Mouse (Mus musculus) bone marrow, adult 2 months (tissue): ENCODE measurements at regions not wholly inside any gene's neighbourhood (a gene's known extent, or its start where the extent isn't known, plus 50 kb on each side); places are given as distances from the start of the nearest gene placed in this dataset.

Source experiments
- H3K27ac ChIP-seq: fragments of 200-500 bp; 2 replicates; pipeline ENCODE4 v1.5.1; 2012; ENCODE audit warnings: low read depth, mild to moderate bottlenecking, control low read depth, inconsistent platforms, low read length; ENCODE audit not compliant: control insufficient read depth, poor library complexity, insufficient read depth
- H3K4me1 ChIP-seq: fragments of 200-500 bp; 2 replicates; pipeline ENCODE4 v1.6.1; 2011; ENCODE audit warnings: low read length; ENCODE audit not compliant: control insufficient read depth, insufficient read depth
- H3K4me3 ChIP-seq: fragments of 200-500 bp; replicated peaks from 2 replicates; pipeline ENCODE3; 2011; ENCODE audit warnings: mild to moderate bottlenecking, low read depth, low read length, control low read depth; ENCODE audit not compliant: control insufficient read depth
- CTCF ChIP-seq: fragments of 200-500 bp; IDR thresholded peaks from 2 replicates; pipeline ENCODE4 v1.5.1; 2011; ENCODE audit warnings: low read length, control low read depth; ENCODE audit not compliant: control insufficient read depth, insufficient read depth
- POLR2A ChIP-seq: fragments of 200-500 bp; IDR thresholded peaks from 2 replicates; pipeline ENCODE4 v1.6.1; 2011; ENCODE audit warnings: low read depth, mild to moderate bottlenecking, control low read depth, low read length, borderline replicate concordance; ENCODE audit not compliant: control insufficient read depth
- WGBS: fragments of 180-500 bp; shearing (Covaris S2); methylation state at CpG from one replicate; pipeline ENCODE4 v1.1.7; 2018; 5-methylcytosine and 5-hydroxymethylcytosine counted together

DNA sequence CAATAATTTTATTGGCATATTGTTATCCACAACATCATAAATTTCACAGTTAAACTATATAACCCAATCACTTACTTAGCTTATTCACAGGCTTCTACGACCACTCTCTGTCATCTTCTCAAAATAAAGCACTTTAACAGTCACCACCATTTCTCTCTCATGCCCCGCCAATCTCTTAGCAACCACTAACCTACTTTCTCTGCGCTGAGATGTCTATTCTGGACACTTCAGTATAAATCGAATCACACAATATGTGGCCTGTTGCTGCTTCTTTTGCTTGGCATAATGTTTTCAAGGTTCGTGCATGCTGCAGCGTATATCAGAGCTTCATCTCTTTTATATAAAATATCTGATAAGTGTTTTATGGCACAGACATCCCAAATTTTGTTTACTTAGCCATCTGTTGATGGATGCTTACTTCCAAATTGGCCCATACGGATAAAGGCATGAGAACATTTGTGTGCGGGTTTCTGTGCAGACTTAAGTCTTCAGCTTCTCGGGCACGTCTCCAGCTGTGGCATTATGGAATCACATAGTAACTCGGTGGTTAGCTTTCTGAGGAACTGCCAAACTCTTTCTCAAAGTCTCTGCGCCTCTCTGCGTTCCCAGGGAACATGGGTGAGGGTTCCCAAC is 137.7 kb downstream of the Irs2 start:
- no peak for TF ChIP-seq POLR2A
- TF ChIP-seq CTCF: no peak
- H3K27ac ChIP-seq: no peak overlapping the region
- H3K4me1 ChIP-seq: no peaks in the 10 kb centered on the region; the same call in 1 of the 2 replicates
- no peak overlapping the region for H3K4me3 ChIP-seq
- WGBS: 79% methylated on average over 13 of the region's 13 CpGs

DNA sequence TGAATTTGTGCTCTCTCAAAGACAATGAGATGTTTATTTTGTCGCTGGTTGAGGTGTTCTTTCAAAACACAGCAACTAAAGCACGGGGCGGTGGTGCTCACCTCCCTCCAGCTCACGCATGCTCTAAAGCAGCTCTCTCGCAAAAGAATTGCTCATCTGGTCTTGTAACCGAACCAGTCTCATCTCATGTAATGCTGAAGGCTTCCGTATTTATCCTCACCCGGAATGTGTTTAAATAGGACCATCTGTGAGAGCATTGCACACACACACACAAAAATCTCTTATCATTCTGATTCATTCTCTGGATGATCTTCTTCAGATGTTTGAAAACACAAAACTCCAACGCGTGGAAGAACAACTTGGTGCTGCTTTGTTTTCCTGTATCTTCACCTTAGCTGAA is 138.4 kb downstream of the Irs2 start:
- WGBS: 84% methylated on average over 10 of the region's 10 CpGs
- TF ChIP-seq CTCF: no peak
- Histone ChIP-seq H3K4me3 (no peak overlapping the region), H3K27ac (no peak overlapping the region), H3K4me1 (no peaks in the 10 kb centered on the region; the same call in 1 of the 2 replicates)

GRCm38 (mm10) chr8:10866696-10867395 is 141.4 kb downstream of the Irs2 start:
- peaks cover 2% of the 10 kb centered on the region for H3K4me1 ChIP-seq
- no peak overlapping the region for H3K4me3 ChIP-seq
- no peak overlapping the region for H3K27ac ChIP-seq
- no peak for TF ChIP-seq POLR2A
- TF ChIP-seq CTCF: no peak
- WGBS: 68% methylated on average over 7 of the region's 7 CpGs

DNA sequence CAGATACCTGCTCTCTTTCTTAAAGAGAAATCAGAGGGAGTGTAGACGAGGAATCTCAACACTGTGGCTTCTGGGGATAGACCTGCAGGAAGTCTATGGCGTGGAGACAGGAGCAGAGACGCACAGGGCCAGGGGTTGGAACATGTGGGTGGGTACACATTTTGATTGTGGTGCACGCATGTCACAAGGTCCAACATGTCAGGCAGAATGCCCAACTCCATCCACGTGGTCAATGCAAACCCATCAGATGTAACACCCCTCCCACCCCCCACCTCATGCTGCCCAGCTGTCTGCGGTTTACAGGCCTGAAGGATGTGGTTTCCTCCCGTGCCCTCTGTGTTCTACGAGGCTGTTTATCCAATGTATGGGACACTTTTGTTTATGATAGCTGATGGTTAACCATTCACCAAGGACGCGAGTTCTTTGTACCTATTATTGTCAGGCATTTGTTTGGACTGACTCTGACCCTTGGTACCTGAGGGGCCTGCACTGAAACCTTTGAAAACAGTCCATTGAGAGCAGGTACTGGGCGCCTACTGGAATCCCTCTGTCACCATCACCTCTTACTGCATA is 142.2 kb downstream of the Irs2 start:
- H3K27ac ChIP-seq: no peak overlapping the region
- TF ChIP-seq POLR2A (no peak), CTCF (no peak)
- peaks cover 4% of the 10 kb centered on the region for H3K4me1 ChIP-seq
- H3K4me3 ChIP-seq: no peak overlapping the region
- 6% methylated on average over 11 of the region's 11 CpGs for WGBS

GRCm38 (mm10) chr8:10865415-10865821 is 142.8 kb downstream of the Irs2 start:
- Histone ChIP-seq H3K27ac (no peak overlapping the region), H3K4me3 (no peak overlapping the region)

GRCm38 (mm10) chr8:10862442-10862841 is 145.8 kb downstream of the Irs2 start:
- Histone ChIP-seq H3K4me1 (peaks cover 4% of the 10 kb centered on the region), H3K27ac (no peak overlapping the region; the same call in 1 of the 2 replicates), H3K4me3 (no peak overlapping the region)
- TF ChIP-seq POLR2A (no peak), CTCF (no peak)
- WGBS: 81% methylated on average over 13 of the region's 13 CpGs

More at GRCm38 (mm10) chr8:10865415-10865821, 142.8 kb downstream of the Irs2 start:
- H3K4me1 ChIP-seq: peaks cover 4% of the 10 kb centered on the region
- 47% methylated on average over 8 of the region's 8 CpGs for WGBS
- TF ChIP-seq CTCF (no peak), POLR2A (no peak)

DNA sequence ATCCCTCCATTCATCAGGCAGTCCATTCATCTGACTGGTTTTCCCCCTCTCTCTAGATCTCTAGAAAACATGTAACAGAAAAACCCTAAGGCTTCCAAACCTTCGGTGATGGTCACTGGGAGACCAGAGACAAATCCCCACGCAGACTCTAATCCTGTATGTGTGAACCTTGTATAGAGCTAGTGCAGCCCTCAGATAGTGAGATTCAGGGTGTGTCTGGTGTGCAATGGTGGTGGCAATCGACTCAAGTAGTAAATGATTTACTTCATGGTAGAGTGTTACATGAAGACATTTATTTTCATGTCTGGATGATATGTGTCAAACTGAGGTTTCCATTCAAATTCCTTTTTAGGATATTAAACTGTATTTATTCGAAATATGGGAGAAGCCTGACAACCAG is 147.4 kb downstream of the Irs2 start:
- Histone ChIP-seq H3K4me3 (no peak overlapping the region), H3K4me1 (peaks cover 5% of the 10 kb centered on the region), H3K27ac (no peak overlapping the region)
- WGBS: 80% methylated on average over 4 of the region's 4 CpGs
- TF ChIP-seq CTCF (no peak), POLR2A (no peak)

GRCm38 (mm10) chr8:10857874-10858273 is 150.4 kb downstream of the Irs2 start:
- 15% methylated on average over 3 of the region's 3 CpGs for WGBS
- TF ChIP-seq POLR2A: no peak
- TF ChIP-seq CTCF: no peak
- Histone ChIP-seq H3K4me3 (no peak overlapping the region), H3K27ac (no peak overlapping the region), H3K4me1 (peaks cover 5% of the 10 kb centered on the region)
